Mouse (Mus musculus) embryonic fibroblast, embryonic 13.5 days (primary cell): Measurements from ENCODE around the gene Wdr82.

Experiments
- CTCF ChIP-seq: IDR thresholded peaks from 2 replicates; pipeline ENCODE4 v1.5.1; 2011; ENCODE audit warnings: mild to moderate bottlenecking, control low read depth, low read length, moderate library complexity, borderline replicate concordance; ENCODE audit not compliant: insufficient read depth
- POLR2A ChIP-seq: IDR thresholded peaks from 2 replicates; pipeline ENCODE4 v1.6.1; 2011; ENCODE audit warnings: low read depth, mild to moderate bottlenecking, control low read depth, low read length, moderate library complexity

DNA sequence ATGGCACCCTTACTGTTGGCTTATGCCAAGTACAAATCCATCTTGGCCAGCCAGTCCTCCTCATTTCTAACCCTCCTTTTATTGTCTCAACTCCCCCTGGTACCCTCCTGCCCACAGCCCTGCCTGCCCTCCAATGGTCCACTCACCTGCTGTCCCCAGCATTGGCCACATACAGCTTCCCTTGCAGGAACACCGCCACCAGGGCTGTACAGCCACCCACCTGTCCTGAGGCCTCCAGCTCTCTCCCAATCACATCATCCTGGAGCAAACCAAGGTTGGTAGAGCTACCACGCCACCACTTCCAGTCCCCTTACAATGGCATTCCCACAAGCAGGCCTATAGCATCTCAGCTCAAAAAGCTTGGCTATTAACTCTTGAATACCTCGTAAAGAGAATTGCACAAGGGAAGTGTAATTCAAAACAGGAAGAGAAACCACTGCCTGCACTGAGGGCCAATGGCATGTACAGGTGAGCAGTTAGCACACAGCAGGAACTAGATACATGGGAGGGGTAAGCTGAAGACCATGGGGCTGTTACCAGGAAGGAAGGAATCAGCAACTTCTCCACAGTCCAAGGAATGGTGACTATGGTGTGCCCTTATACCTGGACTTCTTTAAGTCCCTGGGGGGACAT is 26.5 kb downstream of the Wdr82 start:
- TF ChIP-seq POLR2A (no peak), CTCF (no peak)
